Mouse (Mus musculus) embryo, embryonic 10 days (tissue): ENCODE results near the gene Grm8.
A peak's percentile ranks its signal among the peaks of the same experiment; 100 is the strongest.

ENCODE experiments used
- DNase-seq: peaks from one replicate; pipeline ENCODE4 v3.0.0-alpha.2; 2015; ENCODE audit warnings: low spot score

Gene Grm8

DNA sequence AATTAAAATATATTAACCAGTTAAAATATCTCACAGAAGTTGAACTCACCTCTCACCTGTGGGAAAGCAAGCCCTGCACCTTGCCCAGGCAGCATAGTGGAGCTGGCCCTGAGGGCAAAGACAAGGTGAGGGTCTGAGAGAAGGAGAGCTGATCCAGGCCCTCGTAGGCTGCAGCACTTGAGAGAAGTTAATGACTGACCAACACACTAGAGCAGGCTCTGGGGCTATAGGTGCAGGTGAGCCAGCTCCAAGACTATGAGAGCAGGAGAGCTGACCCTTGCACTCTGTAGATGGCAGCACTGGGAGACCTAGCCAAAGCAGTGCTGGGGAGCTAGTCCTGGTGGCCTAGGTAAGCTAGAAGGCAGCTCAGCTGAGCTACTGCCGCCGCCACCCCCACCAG, 499.1 kb downstream of the Grm8 start:
- no peak for DNase-seq

DNA sequence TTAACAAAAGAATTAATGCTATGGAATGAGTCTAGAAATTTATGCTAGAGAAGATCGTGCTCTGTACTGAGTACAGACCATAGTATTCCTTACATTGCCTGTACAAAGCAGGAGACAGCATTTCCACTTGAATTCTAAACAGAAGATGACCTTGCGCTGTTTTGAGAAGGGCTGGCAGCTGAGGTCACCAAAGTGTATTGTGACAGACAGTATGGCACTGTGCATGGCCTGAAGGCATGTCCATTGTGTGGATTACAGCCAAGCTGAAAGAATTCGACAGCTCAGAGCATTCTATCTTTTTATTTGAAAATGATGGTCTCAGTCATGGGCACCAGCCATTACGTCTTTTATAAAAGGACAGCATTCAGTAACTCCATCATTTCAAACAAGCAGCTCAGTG, 517.5 kb downstream of the Grm8 start:
- peak; percentile 19 for DNase-seq

DNA sequence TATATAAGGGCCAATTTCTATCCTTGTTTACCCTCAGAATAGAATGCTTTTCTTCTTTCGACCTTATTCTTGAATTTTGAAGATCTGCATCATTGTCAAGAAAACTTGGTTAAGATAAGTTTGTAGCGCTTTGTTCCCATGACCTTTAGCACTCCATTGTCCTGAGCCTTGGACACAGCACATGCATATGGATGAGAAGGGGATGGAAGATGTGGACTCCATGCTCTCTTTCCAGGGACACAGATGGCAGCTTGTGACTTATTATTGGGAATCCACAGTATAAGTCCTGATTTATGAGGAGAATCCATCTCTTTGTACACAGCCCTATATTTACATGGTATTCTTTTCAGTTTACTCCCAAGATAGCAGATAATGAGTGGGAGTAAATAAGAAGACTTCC, 554.5 kb downstream of the Grm8 start:
- DNase-seq: peak; percentile 44

DNA sequence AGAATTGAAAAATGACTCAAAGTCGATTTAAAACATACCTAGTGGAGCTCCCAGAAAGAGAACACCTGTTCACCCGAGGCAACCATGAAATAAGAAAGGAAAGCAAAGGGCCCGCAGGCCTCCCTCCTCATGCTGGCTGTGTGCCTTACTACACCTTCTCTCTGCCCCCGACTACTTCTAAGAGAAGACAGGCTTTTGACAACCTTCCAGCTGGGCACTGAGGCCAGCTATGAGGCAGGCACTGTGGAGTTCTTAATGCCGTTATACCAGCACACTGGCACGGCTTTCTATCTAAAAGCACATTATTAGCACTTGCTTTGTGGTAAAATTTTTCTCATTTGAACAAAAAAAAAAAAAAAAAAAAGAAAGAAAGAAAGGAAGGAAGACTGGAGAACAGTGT, 589.5 kb downstream of the Grm8 start:
- DNase-seq: no peak

DNA sequence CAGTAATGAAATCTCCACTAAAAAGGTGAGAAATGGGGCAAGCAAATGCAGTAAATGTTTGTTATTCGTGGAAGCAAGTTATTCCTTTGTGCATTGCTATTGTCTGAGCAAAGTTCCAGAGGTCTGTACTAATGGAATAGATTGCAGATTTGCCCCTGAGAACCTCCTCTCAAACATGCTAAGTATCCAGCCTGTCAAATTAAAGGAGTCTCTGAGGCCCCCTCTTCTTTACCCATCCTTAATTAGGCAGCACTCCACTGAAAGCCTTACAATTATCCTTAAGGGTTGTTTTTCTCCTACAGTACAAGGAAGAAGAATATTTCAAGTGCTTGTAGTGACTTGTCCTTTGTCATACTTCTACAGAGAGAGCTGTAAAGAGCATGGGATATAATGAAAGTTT, 617.4 kb downstream of the Grm8 start:
- no peak for DNase-seq

DNA sequence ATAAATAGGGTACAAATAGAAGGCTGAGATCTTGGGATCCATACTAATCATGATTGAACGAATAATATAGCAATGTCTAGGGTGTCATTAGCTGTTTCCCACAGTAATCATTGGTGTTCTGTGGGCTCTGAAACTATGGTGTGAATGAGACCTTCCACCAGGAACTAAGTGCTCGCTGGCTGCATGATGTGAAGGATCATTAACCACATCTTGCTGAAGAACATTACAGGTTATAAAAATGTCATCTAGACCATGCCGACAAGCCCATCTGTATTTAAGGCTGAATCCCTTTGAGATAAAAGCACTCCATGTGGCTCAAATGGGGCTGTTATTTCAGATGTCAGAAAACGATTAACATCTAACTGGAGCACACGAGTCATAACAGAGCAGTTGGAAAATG, 674.0 kb downstream of the Grm8 start:
- DNase-seq: no peak

DNA sequence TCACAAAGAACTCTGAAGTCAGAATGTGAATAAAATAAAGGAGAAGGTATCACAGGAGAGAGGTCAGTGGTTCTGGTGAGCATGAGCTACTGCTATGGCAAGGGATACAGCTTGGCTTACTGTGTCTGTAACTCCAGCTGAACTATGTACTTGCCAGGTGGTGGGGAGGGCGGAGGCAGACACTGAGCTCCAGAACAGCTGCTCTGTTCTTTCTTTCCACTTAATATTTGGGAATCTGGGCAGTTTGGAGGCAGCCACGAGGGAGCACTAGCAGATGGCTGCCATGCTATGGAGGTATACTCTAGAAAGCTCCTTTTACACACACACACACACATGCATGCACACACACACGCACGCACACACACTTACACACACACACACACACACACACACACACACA, 726.5 kb downstream of the Grm8 start:
- DNase-seq: no peak

DNA sequence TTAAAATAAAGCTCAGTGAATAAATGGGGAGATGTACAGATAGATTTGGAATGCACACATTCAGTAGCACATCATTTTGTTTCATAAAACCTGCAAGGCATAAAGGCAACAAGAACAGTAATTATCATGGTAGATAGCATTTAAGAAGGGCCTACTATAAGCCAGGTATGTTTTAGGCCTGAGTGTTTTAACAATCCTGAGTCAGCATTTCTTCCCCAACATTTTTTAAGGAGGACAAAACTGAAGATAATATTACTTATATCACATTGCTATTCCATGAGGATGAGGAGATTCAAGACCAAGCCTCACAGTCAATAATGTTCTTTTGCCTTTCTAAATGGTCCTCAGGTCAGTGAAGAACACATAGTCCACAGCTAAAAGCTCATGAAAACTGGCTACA, 762.6 kb downstream of the Grm8 start:
- no peak for DNase-seq

DNA sequence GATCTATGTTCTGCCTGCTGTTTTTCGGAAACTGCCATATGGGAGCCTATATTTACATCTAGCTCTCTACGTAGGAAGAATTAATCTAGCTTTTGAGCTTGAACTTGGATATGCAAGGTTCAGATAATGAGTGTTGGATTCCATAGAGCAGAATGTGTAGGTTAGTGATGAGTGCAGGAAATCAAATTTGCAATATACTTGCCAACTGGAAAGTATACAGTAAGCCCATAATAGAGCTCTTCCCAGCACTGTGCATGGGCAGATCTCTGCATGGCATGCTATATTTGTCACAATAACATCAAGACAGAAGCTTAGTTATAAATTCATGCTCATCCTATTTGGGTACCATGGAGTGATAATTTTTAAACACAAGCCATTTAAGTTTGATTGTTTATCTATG, 763.9 kb downstream of the Grm8 start:
- no peak for DNase-seq

DNA sequence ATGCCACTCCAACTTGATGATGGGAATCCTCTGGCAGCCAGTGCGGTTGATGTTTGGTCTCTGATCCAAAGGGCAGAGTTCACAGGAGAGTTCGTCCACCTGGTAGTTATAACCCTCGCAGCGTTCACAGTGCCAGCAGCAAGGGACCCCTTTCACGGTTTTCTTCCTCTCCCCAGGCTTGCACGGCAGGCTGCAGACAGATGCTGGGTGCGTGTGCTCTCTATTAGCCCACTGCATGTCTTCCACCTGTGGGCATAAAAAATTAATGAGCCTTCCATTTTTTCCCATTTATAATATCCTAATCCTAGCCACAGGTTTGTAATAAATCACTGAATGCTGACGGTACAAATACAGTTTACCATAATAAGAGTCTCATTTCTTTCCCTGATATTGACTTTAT, 771.2 kb downstream of the Grm8 start:
- DNase-seq: no peak

DNA sequence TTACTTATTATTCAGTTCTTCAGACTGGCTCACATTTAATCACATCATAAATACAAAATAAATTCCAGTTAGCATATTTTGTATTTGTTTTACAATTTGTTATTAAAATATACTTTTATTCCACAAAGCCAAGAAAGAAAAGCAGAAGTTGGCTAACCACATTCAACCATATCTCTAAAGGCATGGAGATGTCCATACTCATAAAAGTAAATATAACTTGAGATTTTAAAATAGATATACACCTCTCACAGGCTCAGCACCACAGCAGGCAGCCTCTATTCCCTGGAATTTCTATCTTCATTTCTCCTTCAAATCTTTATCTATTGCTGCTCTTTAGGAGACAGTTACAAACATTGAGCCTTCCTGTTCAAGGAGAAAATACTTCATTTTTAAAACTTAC, 774.5 kb downstream of the Grm8 start:
- DNase-seq: no peak

DNA sequence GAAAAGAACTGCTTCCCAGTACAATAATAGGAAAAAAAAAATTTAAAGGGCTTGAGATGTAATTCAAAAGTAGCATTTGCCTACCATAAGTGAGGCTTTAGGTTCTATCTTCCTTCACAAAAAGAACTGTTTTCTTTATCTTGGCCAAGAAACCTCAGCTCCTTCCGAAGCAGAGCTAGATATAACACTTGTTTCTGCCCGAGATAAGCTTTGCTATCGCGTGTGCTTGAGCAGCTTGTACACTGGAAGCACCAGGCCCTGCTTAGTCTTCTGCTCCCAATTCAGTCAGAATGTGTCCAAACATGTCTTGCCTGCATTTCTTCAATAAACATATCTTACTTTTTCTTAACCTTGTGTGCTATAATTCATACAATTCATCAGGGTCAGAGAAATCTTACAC, 783.8 kb downstream of the Grm8 start:
- no peak for DNase-seq

DNA sequence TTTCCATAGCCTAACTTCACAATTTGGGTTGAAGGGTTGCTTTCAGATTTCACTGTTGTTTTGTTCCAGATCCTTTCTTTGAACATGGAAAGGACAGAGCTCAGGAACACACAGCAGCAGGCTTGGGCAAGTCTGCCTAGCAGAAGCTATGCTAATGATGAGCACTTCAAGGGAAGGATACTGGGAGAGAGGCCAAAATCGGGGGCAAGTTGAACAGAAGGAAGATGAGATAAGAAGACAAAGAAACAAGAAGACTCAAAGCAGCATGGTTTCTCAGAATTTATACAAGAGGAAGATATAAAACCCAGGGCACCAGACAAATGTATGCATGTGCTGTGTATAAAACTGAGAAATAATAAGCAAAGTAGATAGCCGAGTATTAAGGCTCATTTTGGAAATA, 786.7 kb downstream of the Grm8 start:
- no peak for DNase-seq

DNA sequence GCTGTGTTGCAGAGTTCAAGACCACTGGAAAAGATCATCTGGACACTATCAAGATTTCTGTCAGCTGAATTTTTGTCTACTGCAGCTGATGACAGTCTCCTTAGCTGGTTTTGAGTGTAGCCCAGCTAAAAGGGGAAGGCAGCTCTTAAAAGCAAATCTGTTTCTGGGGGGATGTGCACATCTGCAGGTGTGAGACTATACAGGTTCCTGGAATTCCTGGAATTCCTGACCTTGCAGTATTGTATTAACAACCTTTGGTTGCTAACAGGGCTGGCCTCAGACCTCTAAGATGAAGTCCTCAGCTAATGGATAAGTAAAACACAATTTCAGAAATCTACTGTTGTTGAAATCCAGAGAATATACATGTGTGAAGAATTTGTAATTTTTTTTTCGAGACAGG, 788.7 kb downstream of the Grm8 start:
- DNase-seq: peak; percentile 3

DNA sequence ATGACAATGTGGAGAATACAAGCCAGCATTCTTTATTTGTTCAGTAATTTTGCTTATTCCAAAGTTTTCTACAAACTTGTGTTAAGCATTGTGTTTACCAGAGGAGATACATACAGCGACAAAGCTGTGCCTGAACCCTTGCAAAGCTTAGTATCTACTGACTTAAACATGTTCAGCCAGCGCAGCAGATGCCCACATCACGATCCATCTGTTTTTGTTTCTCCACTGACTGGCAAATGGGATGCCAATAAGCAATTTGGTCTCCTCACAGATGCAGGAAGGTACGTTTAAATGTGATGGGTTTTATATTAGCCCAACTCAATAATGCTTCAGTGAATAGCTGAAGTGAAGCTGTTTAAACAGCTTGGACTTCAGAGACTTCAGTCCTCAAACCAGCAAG, 794.8 kb downstream of the Grm8 start:
- DNase-seq: no peak

DNA sequence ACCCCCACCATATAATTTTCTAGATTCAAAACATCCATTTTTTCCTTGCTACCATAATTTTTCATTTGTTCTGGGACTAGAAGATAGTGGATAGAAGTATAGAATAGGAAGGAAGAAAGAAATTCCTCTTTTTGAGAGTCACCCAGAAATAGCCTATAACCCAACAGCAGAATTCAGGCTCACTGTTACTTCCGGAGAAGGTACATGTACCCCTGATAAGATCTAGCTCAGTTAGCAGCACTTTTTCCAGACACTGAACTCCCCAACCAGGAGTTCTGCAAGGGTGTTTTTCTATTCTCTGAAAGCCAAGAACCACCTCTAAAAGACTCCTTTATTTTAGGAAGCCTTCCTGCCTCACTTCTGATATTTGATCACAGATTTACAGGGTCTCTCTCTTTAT, 816.4 kb downstream of the Grm8 start:
- DNase-seq: no peak

DNA sequence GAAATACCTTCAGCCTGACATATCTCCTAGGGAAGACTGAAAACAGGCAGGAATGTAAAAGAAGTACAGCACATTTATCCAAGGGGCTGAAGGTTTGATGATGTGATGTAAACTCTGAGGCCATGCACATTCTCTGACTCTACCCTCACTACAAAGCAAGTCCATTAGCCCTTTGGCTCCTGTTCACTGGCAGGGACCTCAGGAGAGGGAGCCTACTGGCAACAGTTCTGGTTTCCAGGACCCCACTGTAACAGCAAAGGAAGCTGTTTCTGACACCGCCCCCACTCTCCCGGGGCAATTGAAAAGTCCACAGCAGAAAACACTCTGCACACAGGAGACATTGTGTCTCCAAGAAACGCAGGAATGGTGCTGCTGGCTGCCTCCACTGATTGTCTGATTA, 817.6 kb downstream of the Grm8 start:
- DNase-seq: no peak

DNA sequence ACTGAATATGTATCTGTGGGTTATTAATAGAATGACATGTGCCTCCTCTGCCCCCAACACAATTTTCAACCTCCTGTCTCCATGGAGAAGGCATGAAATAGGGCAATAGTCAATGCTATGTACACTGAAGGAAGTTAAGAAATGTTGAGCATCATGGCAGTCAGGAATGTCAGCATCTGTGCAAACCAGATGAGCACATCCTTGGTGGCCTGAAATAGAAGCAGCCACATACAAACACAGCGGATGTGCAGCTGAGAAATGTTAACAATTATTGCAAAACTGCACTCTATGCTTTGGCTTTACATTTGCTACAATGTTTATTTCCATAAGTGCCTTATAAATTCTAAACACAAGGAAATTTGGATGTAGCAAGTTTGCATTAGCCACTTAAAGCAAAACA, 819.0 kb downstream of the Grm8 start:
- DNase-seq: no peak

DNA sequence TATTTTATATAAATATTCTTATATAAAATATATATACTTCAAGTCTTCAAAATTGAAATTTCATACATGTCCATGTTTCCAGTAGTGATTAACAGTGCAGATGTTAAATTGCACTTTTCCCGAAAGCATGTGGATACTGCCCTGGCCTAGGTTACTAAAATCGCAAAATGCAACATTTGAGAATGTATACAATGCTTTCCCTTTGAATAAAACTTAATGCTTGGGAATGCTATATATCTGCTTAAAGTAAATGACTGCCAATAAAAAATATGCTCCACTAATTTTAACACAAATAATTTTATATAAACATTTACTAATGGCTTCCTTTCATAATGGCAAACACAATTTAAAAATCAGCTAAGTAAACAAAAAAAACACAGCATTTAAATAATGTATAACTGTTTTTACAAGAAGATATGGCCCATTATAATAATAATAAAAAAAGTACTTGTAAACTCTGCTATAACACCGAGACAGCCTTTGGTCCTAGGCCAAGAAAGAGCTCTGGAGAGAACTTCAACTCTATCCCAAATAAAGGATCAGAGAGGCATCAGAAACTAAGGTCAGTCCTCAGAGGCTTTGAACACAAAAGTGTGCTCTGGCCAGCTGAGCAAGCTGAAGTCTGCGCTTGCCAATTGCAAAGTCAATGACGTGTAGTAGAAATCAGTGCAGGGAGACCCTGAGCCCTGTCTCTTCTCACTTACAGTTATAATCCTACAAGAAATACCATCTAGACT, 820.5 kb downstream of the Grm8 start:
- DNase-seq: no peak

DNA sequence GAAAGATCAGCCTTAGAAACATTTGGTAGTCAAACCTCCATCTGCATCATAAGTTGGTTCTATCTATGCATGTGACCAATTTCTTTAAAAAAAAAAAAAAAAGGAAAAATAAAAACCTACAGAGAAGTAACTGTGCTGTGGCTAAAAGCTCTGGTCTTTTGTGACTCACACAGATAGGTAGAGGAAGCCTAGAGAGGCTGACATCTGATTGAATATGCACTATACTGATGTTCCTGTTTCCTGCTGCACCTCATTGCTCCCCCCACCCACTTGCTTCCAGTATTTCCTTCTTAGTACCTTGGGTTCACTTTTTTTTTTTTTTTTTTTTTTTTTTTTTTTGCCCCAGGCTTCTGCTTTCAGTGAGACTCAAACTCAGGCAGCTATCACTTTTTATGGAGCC, 824.6 kb downstream of the Grm8 start:
- no peak for DNase-seq

DNA sequence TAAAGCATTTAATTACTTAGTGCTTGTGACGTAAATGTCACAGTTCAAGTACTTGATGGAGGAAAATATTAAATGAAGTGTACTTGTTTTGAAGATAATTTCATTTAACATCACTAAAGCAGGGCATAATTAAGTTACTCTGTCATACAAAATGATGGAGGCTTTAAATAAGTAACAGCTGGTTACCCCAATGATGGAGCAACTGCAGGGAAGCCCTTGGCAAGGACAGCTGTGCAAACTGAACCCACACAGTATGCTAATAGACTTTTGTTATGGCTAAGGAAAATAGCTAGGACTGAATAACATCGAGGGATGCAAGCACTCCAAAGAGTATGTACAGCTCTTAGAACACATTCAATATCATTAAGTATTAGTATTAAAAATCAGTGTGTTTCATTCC, 829.6 kb downstream of the Grm8 start:
- DNase-seq: no peak

DNA sequence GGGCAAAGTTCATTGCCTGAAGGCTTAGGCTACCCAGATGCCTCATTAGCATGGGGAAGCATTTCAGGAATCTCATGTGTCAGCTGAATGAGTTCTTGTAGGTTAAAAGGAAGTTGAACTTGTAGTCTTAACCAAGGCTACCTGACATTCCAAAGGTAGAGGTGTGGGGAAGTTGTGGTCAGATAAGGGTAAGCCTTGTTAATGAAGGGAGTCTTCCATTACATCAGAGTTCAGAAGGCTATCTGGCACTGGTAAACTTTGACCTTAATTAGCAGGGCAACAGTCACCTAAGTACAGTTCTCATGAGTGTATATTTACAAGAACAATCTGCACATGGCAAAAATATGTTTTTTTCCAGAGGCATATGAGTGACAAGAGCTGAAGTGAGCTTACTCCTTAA, 870.0 kb downstream of the Grm8 start:
- DNase-seq: no peak

DNA sequence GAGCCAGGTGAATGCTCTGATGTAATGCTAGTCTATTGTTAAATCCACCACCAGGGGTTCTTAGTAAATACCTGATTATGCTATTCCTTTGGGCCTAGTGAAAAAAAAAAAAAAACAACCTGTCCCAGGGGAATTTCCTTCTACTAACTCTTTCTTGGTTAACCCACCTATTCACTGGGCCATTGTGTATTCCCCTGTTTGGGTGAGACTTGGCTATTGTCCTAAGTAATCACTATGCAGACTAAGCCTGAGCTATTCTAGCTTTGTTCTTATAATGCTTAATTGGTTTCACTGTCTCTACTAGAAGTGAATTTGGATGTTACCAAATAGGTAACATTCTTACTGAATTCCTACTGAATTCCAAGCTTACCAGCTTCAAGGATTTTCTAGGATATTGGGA, 872.4 kb downstream of the Grm8 start:
- no peak for DNase-seq

DNA sequence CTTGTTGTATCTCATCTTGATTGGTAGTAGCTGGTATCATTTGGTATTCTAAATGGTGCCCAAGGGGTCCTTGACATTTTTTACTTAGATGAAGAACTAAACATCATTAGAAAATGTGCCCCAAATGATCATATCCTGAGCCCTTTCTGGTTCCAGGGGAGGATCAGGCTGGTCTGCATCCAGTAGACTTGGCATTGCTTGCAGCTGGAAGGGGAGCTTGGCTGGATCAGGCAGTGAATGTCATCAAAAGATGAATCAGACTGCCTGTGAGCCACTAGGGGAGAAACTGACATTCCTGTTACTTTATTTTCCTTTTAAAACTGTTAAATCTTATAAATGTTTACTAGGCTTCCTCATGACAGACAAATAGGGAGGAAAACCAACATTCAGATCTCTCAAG, 894.6 kb downstream of the Grm8 start:
- no peak for DNase-seq

DNA sequence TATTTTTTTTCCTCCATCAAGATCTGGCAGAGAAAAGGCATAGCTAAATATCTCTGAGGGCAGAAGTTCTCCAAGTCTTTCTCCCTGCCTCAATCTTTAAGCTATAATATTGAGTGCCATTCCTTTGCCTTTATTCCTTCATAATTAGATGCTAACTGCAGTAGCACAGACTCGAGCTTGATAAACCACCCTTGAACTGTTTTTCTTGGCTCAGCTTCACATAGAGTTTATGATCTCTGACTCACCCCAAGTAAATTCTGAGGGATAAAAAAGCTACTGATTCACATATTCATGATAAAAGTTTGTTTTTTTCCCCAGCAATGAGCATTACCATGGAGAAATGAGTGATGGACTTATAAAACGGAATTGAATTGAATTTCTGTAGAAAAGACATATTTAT, 895.0 kb downstream of the Grm8 start:
- DNase-seq: no peak
